Mouse (Mus musculus): Measurements from ENCODE around the gene Zswim8. TPM values are rescaled to one million over a fixed set of nuclear protein-coding genes. Genes with fewer than 3 reads are reported as not detected.
"Not testable (repeated sequence)": the region's sequence is repeated elsewhere in the genome, so short reads cannot be mapped to it uniquely, and the experiment has no call there.

The Zswim8 gene
- total RNA-seq, 2 experiments from 2014 or later = 142 to 161 TPM

GRCm38 (mm10) chr14:20691772-20692171, 15.6 kb upstream of the Zswim8 start:
- DNase-seq (ENCODE audit: low spot score in 2 of 2) = no peak

- DNase-seq (ENCODE audit: low spot score in 2 of 2) = no peak
Measured at GRCm38 (mm10) chr14:20693589-20694101, 13.7 kb upstream of the Zswim8 start.

- no peak for DNase-seq (ENCODE audit: low spot score in 2 of 2)
Measured at GRCm38 (mm10) chr14:20694185-20694883, 13.0 kb upstream of the Zswim8 start.

- DNase-seq (ENCODE audit: low spot score in 2 of 2) = peak; percentile 80 to 86
Measured at GRCm38 (mm10) chr14:20694884-20695760, 12.2 kb upstream of the Zswim8 start, which contains the start of gene Fut11. Fut11 (plus strand) TSS chr14:20694968.

GRCm38 (mm10) chr14:20695761-20696520, 11.4 kb upstream of the Zswim8 start:
- DNase-seq (ENCODE audit: low spot score in 2 of 2) = peak in 1 of 2 experiments; percentile 41

- peak; percentile 33 to 71 for DNase-seq (ENCODE audit: low spot score in 2 of 2)
Measured at GRCm38 (mm10) chr14:20696986-20697385, 10.4 kb upstream of the Zswim8 start.

GRCm38 (mm10) chr14:20698515-20698914, 8.8 kb upstream of the Zswim8 start:
- no peak for DNase-seq (ENCODE audit: low spot score in 2 of 2)

- no peak for DNase-seq (ENCODE audit: low spot score in 2 of 2)
Measured at GRCm38 (mm10) chr14:20700362-20700761, 7.0 kb upstream of the Zswim8 start.

- no peak for DNase-seq (ENCODE audit: low spot score in 2 of 2)
Measured at GRCm38 (mm10) chr14:20701554-20701953, 5.8 kb upstream of the Zswim8 start.

GRCm38 (mm10) chr14:20702096-20702740, 5.1 kb upstream of the Zswim8 start:
- DNase-seq (ENCODE audit: low spot score in 2 of 2) = no peak

GRCm38 (mm10) chr14:20702741-20703381, 4.5 kb upstream of the Zswim8 start, which contains the start of gene Chchd1:
Chchd1 (plus strand) TSS chr14:20703006.
- DNase-seq (ENCODE audit: low spot score in 2 of 2) = peak; percentile 90 to 93

- DNase-seq (ENCODE audit: low spot score in 2 of 2) = not testable (repeated sequence)
Measured at GRCm38 (mm10) chr14:20703461-20703860, 3.9 kb upstream of the Zswim8 start.

GRCm38 (mm10) chr14:20708239-20708638, 887 bp downstream of the Zswim8 start:
- no peak for DNase-seq (ENCODE audit: low spot score in 2 of 2)

GRCm38 (mm10) chr14:20713832-20714231, 6.5 kb downstream of the Zswim8 start:
- DNase-seq (ENCODE audit: low spot score in 2 of 2) = no peak

- DNase-seq (ENCODE audit: low spot score in 2 of 2) = no peak
Measured at GRCm38 (mm10) chr14:20718443-20718842, 11.1 kb downstream of the Zswim8 start.

- no peak for DNase-seq (ENCODE audit: low spot score in 2 of 2)
Measured at GRCm38 (mm10) chr14:20719767-20720166, 12.4 kb downstream of the Zswim8 start.

- DNase-seq (ENCODE audit: low spot score in 2 of 2) = no peak
Measured at GRCm38 (mm10) chr14:20721371-20721770, 14.0 kb downstream of the Zswim8 start.

GRCm38 (mm10) chr14:20723006-20723405, 15.7 kb downstream of the Zswim8 start:
- no peak for DNase-seq (ENCODE audit: low spot score in 2 of 2)

GRCm38 (mm10) chr14:20724043-20724442, 16.7 kb downstream of the Zswim8 start:
- peak; percentile 71 to 76 for DNase-seq (ENCODE audit: low spot score in 2 of 2)
